Mouse (Mus musculus): ENCODE measurements around the gene Apoc3.

GRCm38 (mm10) chr9:46192642-46193041 lies 42.8 kb downstream of the Apoc3 start:
- TF ChIP-seq CTCF (IDR thresholded peaks at IDR 0.05 in 2 of 3, conservative IDR thresholded peaks at IDR 0.05 in 1 of 3; ENCODE audit: control insufficient read depth in 1 of 3, insufficient read depth in 1 of 3, low read depth in 2 of 3, low read length in 3 of 3, poor library complexity in 1 of 3, severe bottlenecking in 1 of 3) (no peak), POLR2A (IDR thresholded peaks at IDR 0.05; ENCODE audit: control insufficient read depth in 1 of 2, insufficient read depth in 1 of 2, low read depth in 1 of 2, low read length in 2 of 2, poor library complexity in 1 of 2) (no peak), MYC (IDR thresholded peaks at IDR 0.05; ENCODE audit: low read depth, low read length) (no peak), EP300 (IDR thresholded peaks at IDR 0.05; ENCODE audit: low read depth in 1 of 2, low read length in 2 of 2) (no peak), USF1 (IDR thresholded peaks at IDR 0.05; ENCODE audit: low read depth, low read length) (no peak), RAD21 (IDR thresholded peaks at IDR 0.05; ENCODE audit: low read depth, low read length) (no peak), MAZ (IDR thresholded peaks at IDR 0.05; ENCODE audit: low read depth, low read length) (no peak), HCFC1 (IDR thresholded peaks at IDR 0.05; ENCODE audit: low read depth, low read length) (no peak), POLR2AphosphoS5 (IDR thresholded peaks at IDR 0.05; ENCODE audit: borderline replicate concordance, low read depth, low read length) (no peak), MEF2A (IDR thresholded peaks at IDR 0.05; ENCODE audit: extremely low read depth, insufficient replicate concordance, low read depth, low read length, poor library complexity, severe bottlenecking) (no peak), MAFK (IDR thresholded peaks at IDR 0.05; ENCODE audit: borderline replicate concordance, low read depth, low read length) (no peak)
